Mouse (Mus musculus) testis, postnatal 14 days (tissue): Measurements from ENCODE around the gene Tshz2.
A peak's percentile ranks its signal among the peaks of the same experiment; 100 is the strongest.
"Not testable (repeated sequence)": the region's sequence is repeated elsewhere in the genome, so short reads cannot be mapped to it uniquely, and the experiment has no call there.

ENCODE experiments used
- DNase-seq: peaks from one replicate; pipeline ENCODE4 v3.0.0; 2021; ENCODE audit warnings: low spot score

The Tshz2 gene

DNA sequence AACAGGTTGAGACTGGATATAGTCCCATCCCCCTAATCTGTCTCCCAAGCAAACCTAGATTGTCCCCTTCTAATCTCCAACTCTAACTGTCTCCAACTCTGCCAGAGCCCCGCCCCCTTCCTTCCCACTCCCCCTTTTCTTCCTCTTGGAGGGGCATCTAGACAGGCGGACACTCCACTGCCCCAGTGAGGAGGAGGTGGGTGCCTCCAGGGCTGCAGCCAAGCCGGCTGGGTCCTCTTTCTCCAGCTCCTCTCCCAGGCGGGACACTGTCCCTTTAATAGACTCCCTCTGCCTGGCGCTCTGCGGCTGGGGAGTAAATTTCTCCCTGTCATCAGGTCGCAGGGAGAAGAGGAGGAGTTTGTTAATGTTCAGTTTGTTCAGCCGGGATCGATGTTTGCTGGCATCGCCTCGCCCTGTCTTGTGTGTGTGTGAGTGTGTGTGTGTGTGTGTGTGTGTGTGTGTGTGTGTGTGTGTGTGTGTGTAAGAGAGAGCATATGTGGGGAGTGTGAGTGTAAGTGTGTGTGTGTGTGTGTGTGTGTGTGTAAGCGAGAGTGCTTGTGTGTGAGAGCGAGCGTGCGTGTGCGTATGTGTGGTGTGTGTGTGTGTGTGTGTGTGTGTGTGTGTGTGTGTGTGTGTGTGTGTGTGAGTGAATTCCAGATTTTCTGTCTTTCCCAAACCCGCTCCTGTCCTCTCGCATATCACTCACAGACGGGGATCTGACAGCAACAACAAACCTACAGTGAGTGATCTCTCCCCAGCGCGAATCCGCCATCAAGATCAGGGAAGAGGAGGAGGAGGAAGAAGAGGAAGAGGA is at the start of gene Tshz2:
Gene Tshz2 (plus strand): TSS at position 676 of the 814 bp plus-strand sequence.
- DNase-seq = peak; percentile 64

DNA sequence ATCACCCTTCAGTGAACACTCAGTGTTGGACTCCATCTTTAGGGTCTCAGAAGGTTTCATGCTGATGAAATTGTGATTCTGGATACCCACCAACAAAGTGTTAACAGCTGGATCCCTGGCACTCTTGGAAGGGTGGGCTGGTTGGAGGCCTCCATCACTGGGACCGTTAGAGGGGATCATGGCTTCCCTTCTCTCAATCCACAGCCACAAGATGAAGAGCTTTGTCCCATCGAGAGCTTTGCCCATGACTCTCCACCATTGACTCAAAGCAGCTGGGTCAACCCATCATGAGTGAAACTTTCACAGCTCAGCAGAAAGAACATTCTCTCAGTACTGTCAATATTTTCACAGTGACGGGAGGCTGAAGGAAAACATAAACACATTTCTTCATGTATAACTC is 49.3 kb upstream of the Tshz2 start:
- no peak for DNase-seq

DNA sequence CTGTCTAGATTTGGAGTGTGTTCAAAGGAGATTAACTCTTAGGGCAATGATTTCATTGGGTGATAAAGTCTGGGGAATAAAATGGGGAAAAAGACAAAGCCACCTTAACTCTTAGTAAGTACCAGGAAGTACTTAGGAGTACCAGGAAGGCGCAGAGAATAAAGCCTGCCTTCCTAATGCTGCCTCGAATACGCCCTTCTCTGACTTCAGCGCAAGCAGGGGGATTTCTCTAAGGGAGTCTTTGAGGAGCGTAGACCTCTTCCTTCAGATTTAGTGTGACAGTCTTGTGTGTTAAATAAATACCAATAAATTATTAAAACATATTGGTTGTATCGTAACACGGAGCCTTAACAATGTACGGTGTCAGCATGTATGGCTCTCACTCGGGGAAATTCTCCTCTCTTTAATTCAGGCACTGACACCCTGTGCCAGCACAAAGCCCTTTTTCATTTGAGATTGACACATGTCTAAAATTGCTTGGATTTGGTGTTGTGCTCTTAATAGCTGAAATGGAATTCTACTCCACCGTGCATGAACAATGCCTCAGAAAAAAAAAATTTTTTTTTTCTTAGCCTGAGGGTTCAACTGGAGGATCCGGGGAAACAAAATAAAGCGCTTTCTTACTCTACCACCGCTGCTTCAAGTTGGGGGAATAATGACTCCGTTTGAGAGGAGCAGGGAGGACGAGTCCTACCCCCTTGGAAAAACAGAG is 47.9 kb upstream of the Tshz2 start:
- DNase-seq = no peak

DNA sequence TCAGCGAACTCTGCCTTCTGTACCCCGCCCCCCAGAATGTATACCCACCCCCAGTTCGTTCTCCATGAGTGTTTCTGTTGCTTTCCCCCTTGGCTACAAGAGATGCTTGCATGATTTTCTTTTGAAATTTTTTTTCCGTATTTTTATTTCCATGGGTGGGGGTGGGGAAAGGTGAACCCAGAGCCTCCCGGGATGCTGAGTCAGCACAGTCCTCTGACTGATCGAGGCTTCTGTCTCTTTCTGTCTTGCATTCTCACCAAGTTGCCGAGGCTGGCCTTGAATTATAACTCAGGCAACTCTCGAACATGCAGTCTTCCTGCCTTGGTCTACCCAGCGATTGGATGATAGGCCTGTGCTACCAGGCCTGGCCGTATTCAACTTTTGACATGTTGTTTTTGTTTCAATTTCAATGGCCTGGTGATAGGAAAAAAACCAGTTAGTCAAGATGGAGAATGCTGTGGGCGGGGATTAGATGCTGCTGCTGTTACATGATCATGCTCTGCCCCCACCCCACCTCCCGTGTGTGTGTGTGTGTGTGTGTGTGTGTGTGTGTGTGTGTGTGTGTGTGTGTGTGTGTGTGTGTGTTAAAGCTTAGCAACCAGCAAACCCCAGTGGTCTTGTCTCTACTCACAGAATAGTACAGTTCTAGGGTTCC is 47.1 kb upstream of the Tshz2 start:
- no peak for DNase-seq

DNA sequence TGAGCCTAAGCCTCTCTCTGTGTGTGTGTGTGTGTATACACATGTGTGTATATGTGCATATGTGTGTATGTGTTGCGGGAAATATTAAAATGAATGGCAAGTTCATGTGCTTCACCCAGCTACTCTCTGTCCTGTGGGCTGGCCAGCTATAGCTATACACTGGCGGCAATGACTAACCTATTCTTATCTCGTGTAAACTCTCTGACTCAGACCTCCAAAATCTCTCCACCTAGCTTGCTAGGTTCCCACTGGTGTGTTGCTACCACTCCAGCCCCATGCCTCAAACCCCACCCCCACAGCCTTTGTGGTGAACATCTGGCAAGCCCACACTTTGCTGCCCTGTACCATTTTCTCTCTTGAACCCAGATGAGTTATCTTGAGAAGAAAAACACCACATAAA is 46.1 kb upstream of the Tshz2 start:
- DNase-seq = no peak

DNA sequence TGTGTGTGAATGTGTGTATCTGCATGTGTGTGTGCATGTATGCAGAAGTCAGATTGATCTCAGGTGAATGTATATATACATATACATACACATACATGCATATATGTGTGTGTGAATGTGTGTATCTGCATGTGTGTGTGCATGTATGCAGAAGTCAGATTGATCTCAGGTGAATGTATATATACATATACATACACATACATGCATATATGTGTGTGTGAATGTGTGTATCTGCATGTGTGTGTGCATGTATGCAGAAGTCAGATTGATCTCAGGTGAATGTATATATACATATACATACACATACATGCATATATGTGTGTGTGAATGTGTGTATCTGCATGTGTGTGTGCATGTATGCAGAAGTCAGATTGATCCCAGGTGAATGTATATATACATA is 45.2 kb upstream of the Tshz2 start, which contains the start of gene Gm11011:
Gene Gm11011 (minus strand): TSS at position 101 of the 400 bp plus-strand sequence.
- not testable (repeated sequence) for DNase-seq

DNA sequence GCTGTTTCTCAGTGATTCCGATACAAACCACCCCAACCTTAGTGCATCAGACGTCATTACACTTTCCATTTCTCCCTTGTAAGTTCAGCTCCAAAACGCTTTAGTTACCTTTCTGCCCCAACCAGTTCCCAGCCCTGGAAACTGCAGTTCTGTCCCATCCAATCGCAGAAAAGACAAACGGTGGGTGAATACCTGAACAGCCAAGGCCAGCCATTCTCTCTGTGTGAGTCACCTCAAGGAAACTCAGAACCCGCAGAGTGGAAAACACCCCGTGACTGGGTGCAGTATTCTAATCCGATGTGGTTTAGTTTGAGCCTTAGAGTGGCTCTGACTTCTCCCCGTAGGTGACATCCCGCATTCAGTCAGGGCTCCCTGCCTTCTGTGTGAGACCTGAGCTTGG is 43.1 kb upstream of the Tshz2 start:
- no peak for DNase-seq

DNA sequence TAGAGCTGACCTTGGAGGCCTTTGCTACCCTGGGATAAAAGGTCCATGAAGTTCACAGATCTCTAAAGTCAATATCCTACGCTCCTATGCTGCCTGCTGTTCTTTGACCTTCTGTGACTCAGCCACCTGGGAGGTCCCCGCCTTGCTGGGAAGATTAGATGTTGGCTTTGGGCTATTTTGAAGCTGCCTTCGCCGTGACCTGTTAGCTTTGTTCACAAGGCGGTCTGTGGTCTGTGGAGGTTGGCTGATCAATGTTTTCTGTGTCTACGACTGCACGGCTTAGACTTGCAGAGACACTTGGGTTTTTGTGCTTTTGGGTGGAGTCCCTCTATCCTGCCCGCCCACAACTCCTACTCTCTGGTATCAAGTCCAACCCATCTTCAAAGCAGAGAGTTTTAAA is 42.4 kb upstream of the Tshz2 start:
- DNase-seq = no peak

DNA sequence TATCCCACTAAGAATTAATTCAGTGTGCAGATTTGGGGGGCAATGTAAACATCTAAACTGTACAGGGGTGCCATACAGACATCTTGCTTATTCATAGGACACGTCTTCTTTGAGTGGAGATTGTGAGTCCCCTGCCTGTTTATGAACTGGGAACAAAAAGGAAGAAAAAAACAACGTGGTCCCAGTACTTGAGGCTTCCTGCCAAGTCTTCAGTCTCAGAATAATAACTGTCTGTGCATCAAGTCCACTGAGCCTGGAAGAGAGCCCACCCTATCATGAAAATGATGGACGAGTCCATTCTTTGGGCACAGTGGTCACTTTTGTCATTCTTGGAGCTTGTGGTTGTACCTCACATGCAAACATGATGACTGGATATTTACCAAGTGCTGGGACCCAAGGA is 39.1 kb upstream of the Tshz2 start:
- no peak for DNase-seq

DNA sequence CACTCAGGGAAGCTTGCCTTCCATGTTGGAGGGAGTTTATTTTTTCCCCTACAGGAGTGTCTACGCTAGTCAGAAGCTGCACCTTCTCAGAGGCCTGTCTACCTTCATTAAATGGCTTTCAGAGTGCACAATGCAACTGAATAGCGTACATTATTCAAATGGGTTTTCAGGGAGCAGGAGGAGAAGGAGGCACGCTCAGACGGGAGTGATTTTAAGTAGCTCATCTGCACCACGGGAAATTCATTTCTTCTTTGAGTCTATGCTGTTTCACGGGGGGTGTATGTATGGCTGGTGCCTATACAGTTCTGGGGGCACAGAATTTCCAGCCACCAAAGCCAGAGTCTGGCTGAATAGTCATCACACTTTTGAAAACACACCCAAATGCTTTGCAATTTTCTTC is 35.5 kb upstream of the Tshz2 start:
- no peak for DNase-seq

DNA sequence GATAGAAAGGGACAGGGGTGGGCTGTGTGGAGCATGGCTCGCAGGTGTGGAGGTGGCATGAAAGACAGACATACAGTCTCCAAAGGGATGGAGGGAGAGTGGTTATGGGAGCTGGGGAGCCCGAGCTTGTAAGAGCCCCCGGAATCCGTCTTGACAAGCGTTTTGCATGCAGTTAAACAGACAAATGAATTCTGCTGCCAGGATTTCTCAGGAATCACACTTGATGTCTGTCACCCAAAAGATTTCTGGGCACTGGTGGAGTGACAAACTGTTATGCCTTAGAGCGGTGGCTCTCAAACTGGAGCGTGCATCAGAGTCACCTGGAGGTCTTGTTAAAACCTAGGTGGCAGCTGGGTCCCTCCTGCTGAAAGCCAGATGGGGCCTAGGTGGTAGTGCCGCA is 34.8 kb upstream of the Tshz2 start:
- no peak for DNase-seq

DNA sequence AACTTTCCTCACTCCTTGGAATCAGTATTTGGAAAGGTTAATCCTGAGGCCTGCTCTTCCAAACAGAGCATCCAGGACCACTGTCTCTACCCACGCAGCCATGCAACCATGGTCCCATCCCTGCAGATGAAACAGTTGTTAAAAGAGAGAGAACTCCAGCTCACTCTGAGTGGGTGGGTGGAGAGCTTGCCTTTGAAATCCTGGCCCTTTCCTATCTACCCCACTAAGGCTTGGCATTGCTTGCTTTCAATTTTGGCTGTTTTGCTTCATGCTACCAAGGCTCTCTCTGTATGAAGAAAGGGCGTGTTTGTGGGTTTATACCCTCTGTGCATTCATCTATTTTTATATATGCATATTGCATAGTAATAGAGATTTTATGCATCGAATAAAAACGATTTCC is 33.2 kb upstream of the Tshz2 start:
- DNase-seq = no peak

DNA sequence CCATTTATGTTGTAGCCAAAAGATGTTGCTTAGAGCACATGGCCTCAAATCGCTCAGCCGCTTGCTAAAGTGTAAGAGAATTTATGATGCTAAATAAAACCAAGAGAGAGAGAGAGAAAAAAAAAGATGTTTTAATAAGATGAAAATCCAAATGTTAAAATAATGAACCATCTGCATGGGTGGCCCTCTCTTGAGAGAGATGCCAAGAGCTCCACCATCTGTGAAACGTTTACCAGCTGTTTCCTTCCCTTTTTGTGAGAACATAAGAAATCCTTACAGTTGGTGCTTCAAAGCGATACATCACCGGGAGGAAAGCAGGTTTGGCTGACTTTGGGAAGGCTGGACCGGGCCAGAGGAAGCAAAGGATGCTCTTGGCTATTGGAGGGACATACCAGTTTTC is 32.6 kb upstream of the Tshz2 start:
- no peak for DNase-seq

DNA sequence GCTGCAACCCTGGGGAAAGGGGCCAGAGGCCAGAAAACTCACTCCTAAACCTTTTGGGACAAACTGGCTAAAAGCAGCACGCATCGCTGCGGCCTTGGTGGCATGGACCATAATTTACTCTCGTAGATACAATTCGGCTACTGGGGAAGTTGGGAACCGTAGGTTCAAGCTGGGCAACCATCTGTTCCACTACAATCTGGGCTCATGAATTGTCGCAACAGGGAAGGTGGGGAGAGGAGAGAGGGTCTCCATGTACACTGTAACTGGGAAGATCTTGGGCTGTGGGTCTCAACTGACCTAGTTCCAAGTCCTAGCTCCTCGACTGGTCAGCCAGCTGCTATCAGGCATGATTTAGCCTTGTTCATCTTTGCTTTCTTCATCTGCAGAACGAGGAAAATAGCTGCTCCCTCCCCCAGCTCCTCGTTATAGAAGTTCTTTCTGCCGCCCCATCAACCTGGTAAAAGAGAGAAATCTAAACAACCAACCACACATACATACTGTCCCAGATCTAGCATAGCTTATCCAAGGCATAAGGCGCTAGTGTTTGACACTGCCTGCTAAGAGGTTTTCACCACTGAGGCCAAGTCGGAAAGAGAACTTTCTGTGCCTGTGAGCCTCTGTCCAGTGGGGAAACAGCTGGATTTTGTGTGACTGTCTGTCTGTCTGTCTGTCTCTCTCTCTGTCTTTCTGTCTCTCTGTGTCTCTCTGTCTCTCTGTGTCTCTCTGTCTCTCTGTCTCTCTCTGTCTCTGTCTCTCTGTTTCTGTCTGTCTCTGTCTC is 25.7 kb upstream of the Tshz2 start:
- DNase-seq = no peak

DNA sequence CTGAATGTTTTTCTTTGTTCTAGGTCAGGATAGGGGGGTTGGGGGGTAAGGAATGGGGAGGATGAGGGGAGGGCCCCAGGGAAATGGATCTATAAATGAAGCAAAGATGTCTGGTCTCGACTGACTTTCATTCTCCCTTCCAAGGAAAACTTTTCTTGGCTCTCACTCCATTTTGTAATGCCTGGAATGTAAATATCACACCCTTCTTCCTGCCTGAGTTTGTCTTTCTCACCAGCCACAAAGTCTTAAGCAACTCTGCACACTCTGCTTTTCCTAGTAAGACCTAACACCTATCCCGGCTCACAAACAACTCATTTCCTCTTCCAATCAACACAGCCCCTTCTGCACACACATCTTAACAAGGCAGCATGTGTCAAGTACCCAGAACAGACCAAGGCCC is 25.0 kb upstream of the Tshz2 start:
- no peak for DNase-seq

DNA sequence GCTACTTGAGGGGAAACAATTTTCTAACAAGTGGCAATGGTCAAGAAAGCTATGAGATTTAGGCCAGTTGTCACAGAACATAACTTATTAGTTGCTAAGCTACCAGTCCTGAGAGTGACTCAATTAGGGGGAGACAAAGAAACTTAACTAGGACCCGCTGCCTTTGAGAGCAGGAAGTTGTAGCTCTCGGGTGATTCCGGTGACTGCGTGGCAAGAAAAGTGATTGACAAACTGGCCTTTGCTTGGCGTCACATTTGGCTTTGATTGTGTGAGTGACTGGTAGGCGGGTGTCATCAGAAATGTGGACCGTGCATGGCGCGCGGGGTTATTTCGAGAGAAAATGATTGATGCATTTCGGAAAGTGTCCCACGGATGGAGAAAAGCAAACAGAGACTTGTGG is 22.9 kb upstream of the Tshz2 start:
- DNase-seq = no peak

DNA sequence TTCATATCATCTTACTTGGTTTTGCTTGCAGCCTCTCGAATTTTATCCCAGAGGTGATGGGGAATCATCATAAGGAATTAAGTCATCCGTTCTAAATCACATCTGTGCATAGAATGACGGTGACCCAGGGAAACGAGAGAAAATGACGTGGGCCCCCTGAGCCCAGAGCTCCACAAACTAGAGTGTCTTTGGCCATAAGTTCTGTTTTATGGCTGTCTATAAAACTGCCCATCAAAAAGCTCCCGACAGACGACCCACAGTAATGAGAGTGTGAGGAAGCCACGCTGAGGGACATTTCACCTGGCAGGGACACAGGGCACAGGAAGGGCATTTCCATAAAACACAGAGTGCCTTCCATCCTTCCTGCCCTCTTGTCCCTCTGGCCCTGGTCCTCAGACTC is 21.9 kb upstream of the Tshz2 start:
- no peak for DNase-seq

DNA sequence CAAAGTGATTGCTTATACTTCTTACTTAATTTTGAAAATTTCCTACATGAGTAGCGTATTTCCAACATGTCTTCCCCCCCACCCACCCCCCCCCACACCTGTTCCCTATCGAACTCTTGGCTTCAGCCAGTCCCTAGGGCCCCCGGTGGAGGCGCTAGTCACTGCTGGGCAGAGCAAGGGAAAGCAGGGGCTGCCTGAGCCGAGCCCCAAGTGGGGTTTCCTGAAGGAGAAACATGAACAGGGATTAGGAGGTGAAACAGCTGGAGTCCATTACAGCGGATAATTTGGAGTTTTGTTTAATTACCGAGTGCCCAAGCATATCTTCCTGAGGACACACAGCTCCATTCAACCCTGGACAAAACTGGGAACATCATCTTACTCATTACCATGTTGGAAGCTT is 21.3 kb upstream of the Tshz2 start:
- DNase-seq = no peak

DNA sequence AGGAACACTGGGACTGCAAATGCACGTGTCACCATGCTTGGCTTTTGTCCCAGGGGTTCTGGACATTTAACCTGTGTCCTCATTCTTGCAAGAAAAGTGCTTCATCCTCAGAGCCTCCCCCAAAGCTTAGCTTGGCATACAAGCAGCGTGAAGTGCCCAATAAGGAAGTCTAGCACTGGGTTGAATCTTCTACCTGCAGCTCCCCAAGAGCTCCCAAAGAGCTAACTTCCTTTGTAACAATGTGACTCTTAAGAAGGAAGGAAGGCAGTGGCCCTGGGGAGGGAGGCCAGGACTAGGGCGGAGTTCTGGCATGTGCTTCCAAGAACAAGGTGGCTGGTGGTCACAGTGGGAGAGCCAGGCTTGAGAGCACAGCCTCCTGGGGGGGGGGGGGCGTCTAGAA is 18.1 kb upstream of the Tshz2 start:
- DNase-seq = no peak

DNA sequence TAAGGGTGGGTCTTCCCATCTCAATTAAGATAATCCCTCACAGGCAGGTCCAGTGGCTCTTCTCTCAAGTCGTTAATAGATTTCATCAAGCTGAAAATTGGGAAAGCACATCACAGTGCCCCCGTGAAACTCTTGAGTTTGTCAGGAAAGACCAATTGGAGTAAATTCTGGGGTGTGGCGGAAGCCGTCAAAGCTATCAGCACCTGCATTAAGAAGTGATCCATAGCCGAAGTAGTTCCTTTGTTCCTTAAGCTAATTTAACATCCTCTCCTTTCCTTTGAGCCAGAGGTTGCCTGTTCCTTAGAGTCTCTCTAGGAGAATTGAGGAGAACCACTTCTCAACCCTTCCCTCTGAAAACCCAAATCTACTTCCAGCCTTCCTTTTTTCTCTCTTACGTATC is 16.8 kb upstream of the Tshz2 start:
- DNase-seq = no peak

DNA sequence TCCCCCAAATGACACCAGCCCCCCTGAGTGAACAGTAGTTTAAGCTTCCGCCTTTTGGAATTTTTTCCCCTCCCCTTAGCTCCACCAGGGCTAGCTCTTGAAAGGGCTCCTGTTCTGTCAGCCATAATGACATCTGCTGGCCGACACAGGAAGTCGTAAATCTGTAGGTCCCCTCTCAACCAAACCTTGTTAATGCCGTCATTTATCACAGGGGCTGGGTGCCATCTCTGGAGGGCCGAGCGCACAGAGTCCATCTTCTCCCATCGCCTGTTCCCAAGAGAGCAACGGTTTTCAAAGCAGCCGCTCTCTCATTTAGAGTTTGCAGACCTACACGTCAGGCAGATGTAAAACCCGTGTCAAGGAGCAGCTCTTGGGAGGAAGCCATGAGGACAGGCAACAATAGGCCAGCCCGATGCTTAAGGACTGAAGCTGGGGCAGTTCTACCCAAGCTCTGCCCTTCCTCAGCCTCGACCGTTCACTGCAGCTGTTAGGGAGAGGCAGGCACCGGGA is 11.6 kb upstream of the Tshz2 start:
- no peak for DNase-seq

DNA sequence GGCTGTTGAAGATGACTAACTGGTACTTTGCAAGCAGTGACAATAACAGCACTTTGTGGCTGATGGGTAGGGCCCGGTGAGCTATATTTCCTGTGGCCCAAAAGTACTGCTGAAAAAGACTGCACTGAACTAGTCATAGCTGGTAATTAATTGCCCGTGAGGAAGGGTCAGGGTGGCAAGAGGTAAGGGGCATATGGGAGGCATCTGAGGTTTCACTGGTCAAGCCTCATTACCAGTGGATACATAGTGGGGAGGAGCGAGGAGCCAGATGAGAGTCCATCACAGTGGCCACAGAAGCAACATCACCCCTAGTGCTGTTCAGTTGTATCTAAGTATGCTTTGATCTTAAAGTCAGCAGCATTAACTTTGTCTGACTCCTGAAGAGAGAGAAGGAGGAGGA is 2.7 kb upstream of the Tshz2 start:
- DNase-seq = no peak
